Comparison of ENCODE assay signal across 8 mouse cellular contexts in the genomic region with DNA sequence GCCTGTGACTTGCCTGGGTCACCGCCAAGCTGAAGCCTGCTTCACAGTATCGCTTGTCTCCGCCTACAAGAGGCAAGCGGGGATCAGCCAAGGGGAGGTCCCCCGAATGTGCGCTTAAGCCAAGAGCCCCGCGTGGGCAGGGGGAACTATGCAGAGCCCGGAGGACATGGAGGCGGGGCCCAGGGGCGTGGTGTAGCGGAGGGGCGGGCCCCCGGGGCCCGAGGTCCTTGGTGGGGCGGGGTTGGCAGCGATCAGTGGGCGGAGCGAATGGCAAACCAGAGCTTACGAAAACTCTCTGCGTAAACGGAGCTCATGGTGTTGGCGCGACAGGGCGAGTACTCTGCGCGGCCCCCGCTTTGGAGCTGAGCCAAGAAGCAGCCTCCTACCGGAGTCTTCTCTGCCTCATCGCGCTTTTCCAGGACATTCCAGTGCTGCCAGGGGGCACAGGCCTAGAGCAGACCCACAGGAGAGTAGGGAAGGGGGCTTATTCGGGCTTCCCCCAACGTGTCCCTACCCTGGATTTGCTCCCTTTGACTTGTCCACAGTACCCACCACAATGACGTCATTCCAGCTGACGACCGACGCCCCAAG. TPM values are rescaled to one million over a fixed set of nuclear protein-coding genes. Genes with fewer than 3 reads are reported as not detected.
DNase-seq lines count a peak whose midpoint lies in the region; ATAC-seq lines count a peak whose summit lies in the region.

No protein-coding gene starts in this region.

- DNase-seq in NIH3T3 (ENCODE audit: low read depth), result peak; percentile 100
- DNase-seq in cerebellum, postnatal 10 days, result peak; percentile 95 to 98
- peak; percentile 93 for DNase-seq in frontal cortex, postnatal 10 days (ENCODE audit: low spot score in 2 of 2)
- peak; percentile 91 to 95 for DNase-seq in layer of hippocampus, postnatal 14 days (ENCODE audit: low spot score in 2 of 2)
- DNase-seq in lung, postnatal 14 days, result peak; percentile 99
- DNase-seq in retina, adult 2 months (ENCODE audit: low read depth, low spot score), result peak; percentile 56
- peak; percentile 95 to 96 for DNase-seq in thymus, postnatal 36 days

- H3K36me3 ChIP-seq in hindbrain, embryonic 12.5 days, result no peaks in the 10 kb centered on the region

- H3K9me3 ChIP-seq in hindbrain, embryonic 12.5 days (replicated peaks), result no peaks in the 10 kb centered on the region

- H3K4me1 ChIP-seq in hindbrain, embryonic 12.5 days, result peaks cover 17% of the 10 kb centered on the region

- 0 out of 2 replicates have a peak overlapping the region, but pooled peaks have one; percentile 53 for H3K27ac ChIP-seq in hindbrain, embryonic 12.5 days

- H3K9ac ChIP-seq in hindbrain, embryonic 12.5 days, result peak overlapping the region; percentile 49

- H3K4me3 ChIP-seq in hindbrain, embryonic 12.5 days, result peak overlapping the region; percentile 37

- ATAC-seq in hindbrain, embryonic 12.5 days (ENCODE audit: low FRiP score), result peak; percentile 84

- H3K27me3 ChIP-seq in hindbrain, embryonic 12.5 days, result peaks cover 16% of the 10 kb centered on the region

- peak overlapping the region; percentile 65 for H3K4me2 ChIP-seq in hindbrain, embryonic 12.5 days (replicated peaks)

- 1% methylated on average over 37 of the region's 37 CpGs for WGBS in hindbrain, embryonic 12.5 days

RNA-seq across cellular contexts. Expression of gene Itga2b, which starts 2.8 kb away (rescaled TPM):
- 7.1 and 8.5 TPM in 2 replicates for polyA plus RNA-seq in hindbrain, embryonic 12.5 days (2016; fragmentation: Nextera tagmentation; extraction: Ambion mirVana)
- 1 to 10 TPM; 2.3 to 2.7 TPM for total RNA-seq in layer of hippocampus, postnatal 14 days (2021)

RNA-seq across cellular contexts. Expression of gene Fam171a2, which starts 19.7 kb away (rescaled TPM):
- polyA plus RNA-seq in hindbrain, embryonic 12.5 days (2016; fragmentation: Nextera tagmentation; extraction: Ambion mirVana), result 21.5 and 22.8 TPM in 2 replicates
- 10 to 100 TPM; 86.0 to 97.5 TPM for total RNA-seq in layer of hippocampus, postnatal 14 days (2021)

RNA-seq across cellular contexts. Expression of gene Grn, which starts 37.0 kb away (rescaled TPM):
- polyA plus RNA-seq in hindbrain, embryonic 12.5 days (2016; fragmentation: Nextera tagmentation; extraction: Ambion mirVana), result 96.9 and 101 TPM in 2 replicates
- 10 to 100 TPM; 82.3 to 87.4 TPM for total RNA-seq in layer of hippocampus, postnatal 14 days (2021)

RNA-seq across cellular contexts. Expression of gene Slc25a39, which starts 59.4 kb away (rescaled TPM):
- 148 and 157 TPM in 2 replicates for polyA plus RNA-seq in hindbrain, embryonic 12.5 days (2016; fragmentation: Nextera tagmentation; extraction: Ambion mirVana)
- 10 to 100 TPM; 75.6 to 81.8 TPM for total RNA-seq in layer of hippocampus, postnatal 14 days (2021)

Comparison
In these comparisons a context has a peak if more than half of its experiments do, and no peak if none do; other contexts are left out.
1. Peak in every context shown above with its lines: DNase-seq, ATAC-seq, H3K4me3 ChIP-seq and H3K27ac ChIP-seq.